Mouse (Mus musculus): Measurements from ENCODE around the gene Eif1ad.

GRCm38 (mm10) chr19:5365751-5366150, 790 bp upstream of the Eif1ad start:
- TF ChIP-seq CTCF (IDR thresholded peaks at IDR 0.05; ENCODE audit: extremely low read depth, insufficient read length, insufficient replicate concordance, low read depth, low read length) (no peak), POLR2A (IDR thresholded peaks at IDR 0.05; ENCODE audit: low read depth, low read length) (no peak)
